In the genomic region with DNA sequence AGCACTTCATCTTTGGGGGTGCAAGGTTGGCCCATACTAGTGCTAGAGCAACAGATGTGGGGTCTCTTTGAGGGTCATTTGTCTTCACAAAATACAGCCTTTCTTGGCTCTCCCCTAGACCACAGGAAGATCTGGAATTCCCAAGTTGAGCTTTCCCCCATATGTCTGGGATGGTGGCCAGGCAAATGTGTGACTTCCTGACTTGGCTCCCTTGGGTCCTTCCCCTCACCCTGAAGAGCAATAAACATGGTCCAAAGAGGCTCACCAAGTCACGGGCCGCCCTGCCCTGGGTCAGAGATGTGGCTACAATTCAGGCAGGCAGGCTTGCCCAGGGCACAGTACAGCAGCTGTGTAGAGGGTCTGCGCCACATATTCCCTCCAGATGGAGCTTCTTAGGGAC, we compare ENCODE assay signal across 11 mouse cellular contexts. TPM values are rescaled to one million over a fixed set of nuclear protein-coding genes. Genes with fewer than 3 reads are reported as not detected.
DNase-seq lines count a peak whose midpoint lies in the region; ATAC-seq and TF ChIP-seq lines count a peak whose summit lies in the region.
"Had no signal": no experiment of that assay in that cellular context is flagged by ENCODE, and none has a peak within 500 bp of the region (broad histone marks: within the 10 kb centered on the region; RNA-seq: fewer than 3 reads in every experiment).

No protein-coding gene starts in this region.

- no peaks in the 10 kb centered on the region for H3K36me3 ChIP-seq in lung, embryonic 16.5 days (ENCODE audit: control insufficient read depth, insufficient read depth, low read length)
- no peaks in the 10 kb centered on the region for H3K36me3 ChIP-seq in kidney, embryonic 16.5 days (ENCODE audit: insufficient read depth, low read length)
- no peaks in the 10 kb centered on the region for H3K36me3 ChIP-seq in neural tube, embryonic 15.5 days

- H3K4me1 ChIP-seq in lung, embryonic 16.5 days (replicated peaks; ENCODE audit: control insufficient read depth, insufficient read depth, low read length): peaks cover 29% of the 10 kb centered on the region
- H3K4me1 ChIP-seq in lung, adult 2 months (ENCODE audit: control insufficient read depth, insufficient read depth, low read length): peaks cover 12% of the 10 kb centered on the region
- no peaks in the 10 kb centered on the region for H3K4me1 ChIP-seq in kidney, embryonic 16.5 days (ENCODE audit: insufficient read depth, low read length)
- no peaks in the 10 kb centered on the region for H3K4me1 ChIP-seq in neural tube, embryonic 15.5 days

- intact Hi-C loops in heart, postnatal 10 days (cut with DNase I): loop anchor here (5.0 kb wide), 1 partner anchor 45 kb away; a partner anchor contains a TSS

- peak; percentile 76 for ATAC-seq in lung, embryonic 16.5 days (ENCODE audit: low read depth)
- peak; percentile 82 for ATAC-seq in kidney, embryonic 16.5 days (ENCODE audit: low FRiP score, low TSS enrichment)
- ATAC-seq in monocyte, adult 5-6 weeks (replicated peaks; ENCODE audit: insufficient number of reproducible peaks, low FRiP score, low TSS enrichment, poor library complexity, severe bottlenecking): no peak
- no peak for ATAC-seq in inflammation-experienced regulatory T-cells, adult 6 months
- ATAC-seq in neural tube, embryonic 15.5 days (ENCODE audit: low FRiP score): no peak

- H3K9me3 ChIP-seq in lung, embryonic 16.5 days (ENCODE audit: control insufficient read depth, low read length): no peaks in the 10 kb centered on the region
- H3K9me3 ChIP-seq in kidney, embryonic 16.5 days (ENCODE audit: low read length): no peaks in the 10 kb centered on the region
- H3K9me3 ChIP-seq in neural tube, embryonic 15.5 days (replicated peaks): no peaks in the 10 kb centered on the region

- peak overlapping the region; percentile 88 for H3K27ac ChIP-seq in lung, embryonic 16.5 days (ENCODE audit: low read length)
- H3K27ac ChIP-seq in kidney, embryonic 16.5 days (ENCODE audit: low read length): peak overlapping the region; percentile 60
- no peak overlapping the region for H3K27ac ChIP-seq in neural tube, embryonic 15.5 days (replicated peaks)

- no peak overlapping the region for H3K4me3 ChIP-seq in lung, embryonic 16.5 days (ENCODE audit: low read length)
- no peak overlapping the region for H3K4me3 ChIP-seq in lung, adult 2 months (replicated peaks; ENCODE audit: extremely low read depth, low read depth, low read length)
- no peak overlapping the region for H3K4me3 ChIP-seq in kidney, embryonic 16.5 days (ENCODE audit: low read length)
- H3K4me3 ChIP-seq in neural tube, embryonic 15.5 days (replicated peaks): no peak overlapping the region

- no peak for TF ChIP-seq CTCF in lung, adult 2 months (IDR thresholded peaks at IDR 0.05; ENCODE audit: insufficient read depth, low read length)

- no peak overlapping the region for H3K9ac ChIP-seq in lung, embryonic 16.5 days (ENCODE audit: low read length)
- H3K9ac ChIP-seq in kidney, embryonic 16.5 days (replicated peaks; ENCODE audit: low read length): no peak overlapping the region
- no peak overlapping the region for H3K9ac ChIP-seq in neural tube, embryonic 15.5 days (replicated peaks)

- WGBS in lung, embryonic 16.5 days: 25% methylated on average over 3 of the region's 3 CpGs
- 50% methylated on average over 3 of the region's 3 CpGs for WGBS in lung, adult 2 months
- WGBS in kidney, embryonic 16.5 days: 63% methylated on average over 3 of the region's 3 CpGs
- 80% methylated on average over 3 of the region's 3 CpGs for WGBS in neural tube, embryonic 15.5 days

- no peaks in the 10 kb centered on the region for H3K27me3 ChIP-seq in lung, embryonic 16.5 days (ENCODE audit: control insufficient read depth, insufficient read depth, low read depth, low read length)
- H3K27me3 ChIP-seq in kidney, embryonic 16.5 days (ENCODE audit: insufficient read depth, low read length): no peaks in the 10 kb centered on the region
- H3K27me3 ChIP-seq in neural tube, embryonic 15.5 days (replicated peaks): no peaks in the 10 kb centered on the region

- DNase-seq in lung, adult 2 months: no peak
- DNase-seq in heart, postnatal 10 days: peak; percentile 67 to 71
- DNase-seq in left cerebral cortex, adult 11 months (ENCODE audit: low spot score): no peak
- DNase-seq: left cerebral cortex, postnatal 4 days had no signal

- no peak for TF ChIP-seq POLR2A in lung, adult 2 months (IDR thresholded peaks at IDR 0.05; ENCODE audit: borderline replicate concordance, extremely low read depth, low read depth, low read length)

- H3K4me2 ChIP-seq in lung, embryonic 16.5 days (ENCODE audit: low read depth, low read length): no peak overlapping the region
- no peak overlapping the region for H3K4me2 ChIP-seq in kidney, embryonic 16.5 days (replicated peaks; ENCODE audit: low read depth, low read length)
- no peak overlapping the region for H3K4me2 ChIP-seq in neural tube, embryonic 15.5 days
- H3K4me2 ChIP-seq: midbrain, embryonic 11.5 days had no signal

RNA-seq across cellular contexts. Expression of a gene that starts 44.1 kb away (rescaled TPM):
- polyA plus RNA-seq in lung, embryonic 16.5 days (2015; fragmentation: Nextera tagmentation; extraction: Ambion mirVana): 329 and 333 TPM in 2 replicates
- 203 and 218 TPM in 2 replicates for polyA plus RNA-seq in lung, adult 2 months (2012; rRNA removed)
- 100 to 1,000 TPM; 186 to 200 TPM for total RNA-seq in heart, postnatal 10 days (2021)
- polyA plus RNA-seq in kidney, embryonic 16.5 days (2015; fragmentation: Nextera tagmentation; extraction: Ambion mirVana): 94.8 and 128 TPM in 2 replicates
- not detected in 3 replicates for total RNA-seq in monocyte, adult 5-6 weeks (2017)
- not detected for polyA plus RNA-seq in inflammation-experienced regulatory T-cells, adult 6 months (2017; shearing (Covaris generic))
- 34.3 and 67.0 TPM in 2 replicates for polyA plus RNA-seq in neural tube, embryonic 15.5 days (2015; fragmentation: Nextera tagmentation; extraction: Ambion mirVana)

RNA-seq across cellular contexts. Expression of a gene that starts 58.5 kb away (rescaled TPM):
- polyA plus RNA-seq in lung, embryonic 16.5 days (2015; fragmentation: Nextera tagmentation; extraction: Ambion mirVana): 282 and 283 TPM in 2 replicates
- 173 and 175 TPM in 2 replicates for polyA plus RNA-seq in lung, adult 2 months (2012; rRNA removed)
- 100 to 1,000 TPM; 224 to 241 TPM for total RNA-seq in heart, postnatal 10 days (2021)
- 68.6 and 91.3 TPM in 2 replicates for polyA plus RNA-seq in kidney, embryonic 16.5 days (2015; fragmentation: Nextera tagmentation; extraction: Ambion mirVana)
- total RNA-seq in monocyte, adult 5-6 weeks (2017): not detected in 3 replicates
- polyA plus RNA-seq in inflammation-experienced regulatory T-cells, adult 6 months (2017; shearing (Covaris generic)): not detected
- polyA plus RNA-seq in neural tube, embryonic 15.5 days (2015; fragmentation: Nextera tagmentation; extraction: Ambion mirVana): 28.5 and 54.7 TPM in 2 replicates
- total RNA-seq: CH12.LX had no signal

Comparison
In these comparisons a context has a peak if more than half of its experiments do, and no peak if none do; other contexts are left out.
1. ATAC-seq: peak in lung, embryonic 16.5 days (single experiment) and kidney, embryonic 16.5 days (single experiment); none in monocyte, adult 5-6 weeks (single experiment), inflammation-experienced regulatory T-cells, adult 6 months (single experiment) and neural tube, embryonic 15.5 days (single experiment).
2. DNase-seq: peak in heart, postnatal 10 days (2 of 2); none in lung, adult 2 months (single experiment) and left cerebral cortex, adult 11 months (single experiment).
3. RNA of a gene that starts 44.1 kb away (polyA plus RNA-seq): 329 to 333 TPM in lung, embryonic 16.5 days, 203 to 218 TPM in lung, adult 2 months, 94.8 to 128 TPM in kidney, embryonic 16.5 days and 34.3 to 67.0 TPM in neural tube, embryonic 15.5 days; not detected in inflammation-experienced regulatory T-cells, adult 6 months; every median in the first group is over 10 times any median in the second.
4. RNA of a gene that starts 58.5 kb away (polyA plus RNA-seq): 282 to 283 TPM in lung, embryonic 16.5 days, 173 to 175 TPM in lung, adult 2 months, 68.6 to 91.3 TPM in kidney, embryonic 16.5 days and 28.5 to 54.7 TPM in neural tube, embryonic 15.5 days; not detected in inflammation-experienced regulatory T-cells, adult 6 months; every median in the first group is over 10 times any median in the second.